Mouse (Mus musculus) CH12.LX (cell line): ENCODE data around the gene Rrp36. TPM values are rescaled to one million over a fixed set of nuclear protein-coding genes. Genes with fewer than 3 reads are reported as not detected.

Source experiments
- DNase-seq: peaks from one replicate; pipeline ENCODE4 v3.0.0-alpha.2; 2013; ENCODE audit errors: extremely low read depth
- H3K27ac ChIP-seq: 2 replicates; pipeline ENCODE4 v1.5.1; 2012; ENCODE audit warnings: low read depth, mild to moderate bottlenecking, control low read depth, moderate library complexity; ENCODE audit not compliant: insufficient read depth
- H3K27me3 ChIP-seq: replicated peaks from 2 replicates; pipeline ENCODE3; 2012; ENCODE audit warnings: inconsistent platforms
- H3K36me3 ChIP-seq, 2 experiments: replicated peaks in 1 of 2; 2 replicates each; pipeline versions ENCODE3 to v1.6.1; 2012; ENCODE audit warnings: inconsistent platforms in 1 of 2, low read length in 1 of 2, mild to moderate bottlenecking in 1 of 2, mixed read lengths in 1 of 2, moderate library complexity in 1 of 2; ENCODE audit not compliant: control insufficient read depth in 1 of 2, insufficient read depth in 1 of 2
- H3K4me1 ChIP-seq, 2 experiments: 2 replicates each; pipeline ENCODE4 v1.6.1; 2012; ENCODE audit warnings: inconsistent platforms in 1 of 2, moderate library complexity in 1 of 2; ENCODE audit not compliant: insufficient read depth in 2 of 2, control insufficient read depth in 1 of 2
- H3K4me2 ChIP-seq: 2 replicates; pipeline ENCODE4 v1.6.1; 2012; ENCODE audit warnings: low read depth, mild to moderate bottlenecking, control low read depth; ENCODE audit not compliant: poor library complexity, insufficient read depth, severe bottlenecking
- H3K4me3 ChIP-seq, 3 experiments: fragments of 150-350 bp in 1 of 3; sonication (generic) in 1 of 3; replicated peaks in 1 of 3; 2 replicates each; pipeline versions ENCODE3 to v1.5.1; 2011 to 2012; ENCODE audit warnings: low read depth in 2 of 3, low read length in 2 of 3, mild to moderate bottlenecking in 2 of 3, moderate library complexity in 2 of 3, control low read depth in 1 of 3, improper control_type of control experiment in 1 of 3, inconsistent platforms in 1 of 3, mixed read lengths in 1 of 3; ENCODE audit not compliant: poor library complexity in 1 of 3
- H3K79me2 ChIP-seq: replicated peaks from 2 replicates; pipeline ENCODE4 v1.6.1; 2012; ENCODE audit warnings: mild to moderate bottlenecking, moderate library complexity; ENCODE audit not compliant: control insufficient read depth, poor library complexity, insufficient read depth, severe bottlenecking; ENCODE audit errors: extremely low read depth
- H3K9ac ChIP-seq: 2 replicates; pipeline ENCODE4 v1.6.1; 2012; ENCODE audit warnings: low read depth, mild to moderate bottlenecking, control low read depth, moderate library complexity; ENCODE audit not compliant: insufficient read depth
- H3K9me3 ChIP-seq: replicated peaks from 2 replicates; pipeline ENCODE3; 2012; ENCODE audit warnings: low read length, inconsistent platforms, mixed read lengths
- BHLHE40 ChIP-seq: IDR thresholded peaks from 2 replicates; pipeline ENCODE4 v1.6.1; 2011; ENCODE audit warnings: mild to moderate bottlenecking, low read depth, low read length, improper control_type of control experiment
- CHD1 ChIP-seq: IDR thresholded peaks from 2 replicates; pipeline ENCODE4 v1.6.1; 2012; ENCODE audit warnings: low read depth, low read length, improper control_type of control experiment, inconsistent platforms
- E2F4 ChIP-seq: IDR thresholded peaks from 2 replicates; pipeline ENCODE4 v1.6.1; 2011; ENCODE audit warnings: low read depth, low read length, improper control_type of control experiment; ENCODE audit not compliant: insufficient replicate concordance
- ELF1 ChIP-seq: IDR thresholded peaks from 2 replicates; pipeline ENCODE4 v1.6.1; 2014; ENCODE audit warnings: low read depth, mild to moderate bottlenecking, inconsistent platforms, low read length, improper control_type of control experiment
- EP300 ChIP-seq: IDR thresholded peaks from 2 replicates; pipeline ENCODE4 v1.6.1; 2011; ENCODE audit warnings: low read length, improper control_type of control experiment
- GABPA ChIP-seq: IDR thresholded peaks from 2 replicates; pipeline ENCODE4 v1.6.1; 2012; ENCODE audit warnings: low read depth, low read length, improper control_type of control experiment, inconsistent platforms; ENCODE audit not compliant: insufficient replicate concordance
- HCFC1 ChIP-seq: IDR thresholded peaks from 2 replicates; pipeline ENCODE4 v1.6.1; 2012; ENCODE audit warnings: low read depth, mild to moderate bottlenecking, inconsistent platforms, low read length, improper control_type of control experiment
- JUND ChIP-seq: conservative IDR thresholded peaks from 2 replicates; pipeline ENCODE4 v1.6.1; 2011; ENCODE audit warnings: low read depth, low read length, improper control_type of control experiment
- KAT2A ChIP-seq: IDR thresholded peaks from 2 replicates; pipeline ENCODE4 v1.6.1; 2012; ENCODE audit warnings: low read length, improper control_type of control experiment, inconsistent platforms; ENCODE audit not compliant: insufficient replicate concordance
- MAFK ChIP-seq: IDR thresholded peaks from 2 replicates; pipeline ENCODE4 v1.6.1; 2011; ENCODE audit warnings: low read length, improper control_type of control experiment; ENCODE audit not compliant: insufficient replicate concordance
- MAZ ChIP-seq: IDR thresholded peaks from 2 replicates; pipeline ENCODE4 v1.6.1; 2012; ENCODE audit warnings: low read depth, mild to moderate bottlenecking, inconsistent platforms, low read length, improper control_type of control experiment, moderate library complexity
- MEF2A ChIP-seq: IDR thresholded peaks from 2 replicates; pipeline ENCODE4 v1.6.1; 2014; ENCODE audit warnings: low read depth, mild to moderate bottlenecking, inconsistent platforms, low read length, improper control_type of control experiment, borderline replicate concordance
- MXI1 ChIP-seq: IDR thresholded peaks from 2 replicates; pipeline ENCODE4 v1.6.1; 2011; ENCODE audit warnings: mild to moderate bottlenecking, low read depth, low read length, improper control_type of control experiment
- MYC ChIP-seq: IDR thresholded peaks from 2 replicates; pipeline ENCODE4 v1.6.1; 2011; ENCODE audit warnings: low read depth, mild to moderate bottlenecking, improper control_type of control experiment, low read length
- PAX5 ChIP-seq: IDR thresholded peaks from 2 replicates; pipeline ENCODE4 v1.6.1; 2012; ENCODE audit warnings: low read length, inconsistent platforms, mixed read lengths
- POLR2A ChIP-seq: IDR thresholded peaks from 2 replicates; pipeline ENCODE4 v1.6.1; 2011; ENCODE audit warnings: low read depth, mild to moderate bottlenecking, improper control_type of control experiment, low read length
- POLR2AphosphoS2 ChIP-seq: IDR thresholded peaks from 2 replicates; pipeline ENCODE4 v1.6.1; 2011; ENCODE audit warnings: low read depth, low read length, improper control_type of control experiment
- RAD21 ChIP-seq: IDR thresholded peaks from 2 replicates; pipeline ENCODE4 v1.6.1; 2011; ENCODE audit warnings: low read depth, mild to moderate bottlenecking, low read length, improper control_type of control experiment, moderate library complexity
- RCOR1 ChIP-seq: conservative IDR thresholded peaks from 2 replicates; pipeline ENCODE4 v1.6.1; 2012; ENCODE audit warnings: low read depth, mild to moderate bottlenecking, inconsistent platforms, low read length, improper control_type of control experiment
- SIN3A ChIP-seq: IDR thresholded peaks from 2 replicates; pipeline ENCODE4 v1.6.1; 2012; ENCODE audit warnings: low read length, improper control_type of control experiment, inconsistent platforms
- TBP ChIP-seq: conservative IDR thresholded peaks from 2 replicates; pipeline ENCODE4 v1.6.1; 2011; ENCODE audit warnings: low read depth, low read length, improper control_type of control experiment
- TCF12 ChIP-seq: IDR thresholded peaks from 2 replicates; pipeline ENCODE4 v1.6.1; 2014; ENCODE audit warnings: low read depth, mild to moderate bottlenecking, inconsistent platforms, low read length, improper control_type of control experiment
- USF1 ChIP-seq: IDR thresholded peaks from 2 replicates; pipeline ENCODE4 v1.6.1; 2014; ENCODE audit warnings: low read depth, mild to moderate bottlenecking, inconsistent platforms, low read length, improper control_type of control experiment
- USF2 ChIP-seq: conservative IDR thresholded peaks from 2 replicates; pipeline ENCODE4 v1.6.1; 2011; ENCODE audit warnings: low read depth, low read length, improper control_type of control experiment
- ZC3H11A ChIP-seq: IDR thresholded peaks from 2 replicates; pipeline ENCODE4 v1.6.1; 2012; ENCODE audit warnings: low read depth, mild to moderate bottlenecking, inconsistent platforms, low read length, improper control_type of control experiment
- ZKSCAN1 ChIP-seq: IDR thresholded peaks from 2 replicates; pipeline ENCODE4 v1.6.1; 2012; ENCODE audit warnings: low read depth, inconsistent platforms, low read length, improper control_type of control experiment, borderline replicate concordance
- ZMIZ1 ChIP-seq: IDR thresholded peaks from 2 replicates; pipeline ENCODE4 v1.6.1; 2012; ENCODE audit warnings: low read depth, mild to moderate bottlenecking, inconsistent platforms, low read length, improper control_type of control experiment
- dilution Hi-C: fragments of 300-500 bp; cut with MboI; formaldehyde crosslinking; loops from 2 replicates; pipeline ENCODE4 v1.14.3; 2020; ENCODE audit warnings: low sequenced_read_pairs; ENCODE audit not compliant: extremely low pct_unique_long_range_greater_than_20kb, extremely low pct_ligation_motif_present
- in situ Hi-C: fragments of 300-500 bp; cut with MboI; formaldehyde crosslinking; loops from 3 replicates; pipeline ENCODE4 v1.14.3; 2019; ENCODE audit warnings: low sequenced_read_pairs, low pct_ligation_motif_present, low pct_unique_long_range_greater_than_20kb, mixed read lengths
- polyA plus RNA-seq: library from polyadenylated mRNA; unstranded; fragments of >175 nt; gene quantifications from 2 replicates; pipeline ENCODE4 v1.2.1, GENCODE M21; 2012; ENCODE audit warnings: low read depth; ENCODE audit not compliant: insufficient read length
- total RNA-seq, 2 experiments: library from RNA; depleted of rRNA; stranded (reverse); fragments of 300-350 nt in 1 of 2; fragments of >200 nt in 1 of 2; gene quantifications; 2 replicates each; pipeline ENCODE4 v1.2.3; 2012 to 2014

Gene Rrp36
- total and polyA plus RNA-seq, 3 experiments: 38.1 to 53.6 (median 46.1) TPM

DNA sequence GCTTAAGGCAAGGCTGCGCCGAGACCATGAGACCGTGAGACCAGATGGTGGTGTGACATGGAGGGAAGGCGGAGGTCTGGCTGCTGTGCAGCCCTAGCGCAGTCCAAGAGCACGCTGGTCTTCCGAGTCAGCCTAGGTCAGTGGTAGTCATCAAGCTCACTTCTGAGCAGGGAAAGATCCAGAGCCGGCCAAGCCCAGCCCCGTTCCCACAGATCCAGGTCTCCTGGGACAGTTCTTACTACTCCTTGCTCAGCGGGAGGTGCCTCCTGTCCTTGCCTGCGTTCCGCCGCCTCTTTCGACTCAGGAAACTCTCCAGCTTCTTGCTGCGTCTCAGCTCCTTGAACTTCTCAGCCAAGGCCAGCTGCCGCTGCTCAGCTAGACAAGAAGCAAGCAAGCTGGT is 6.4 kb downstream of the Rrp36 start:
- H3K9me3 ChIP-seq: peaks cover 7% of the 10 kb centered on the region
- no peak overlapping the region for H3K4me2 ChIP-seq
- peaks cover 8% of the 10 kb centered on the region for H3K79me2 ChIP-seq
- no peak overlapping the region for H3K4me3 ChIP-seq
- no peaks in the 10 kb centered on the region for H3K27me3 ChIP-seq
- TF ChIP-seq ZC3H11A (no peak), ZMIZ1 (no peak), RAD21 (no peak), MEF2A (no peak), TBP (no peak), RCOR1 (no peak), USF1 (no peak), BHLHE40 (no peak), EP300 (no peak), MAZ (no peak), E2F4 (no peak), CHD1 (no peak), PAX5 (no peak), KAT2A (no peak), HCFC1 (no peak), POLR2A (no peak), POLR2AphosphoS2 (no peak), GABPA (no peak), TCF12 (no peak)
- TF ChIP-seq, all 38 proteins: peak for 0
- H3K4me1 ChIP-seq: peaks cover 0 to 16% of the 10 kb centered on the region in 2 experiments; a peak in 2 of 4 replicates
- peaks cover 67 to 90% of the 10 kb centered on the region in 2 experiments for H3K36me3 ChIP-seq
- H3K9ac ChIP-seq: no peak overlapping the region
- DNase-seq: no peak
- dilution Hi-C loops (no loop called here), in situ Hi-C loops (no loop called here)
- H3K27ac ChIP-seq: no peak overlapping the region

DNA sequence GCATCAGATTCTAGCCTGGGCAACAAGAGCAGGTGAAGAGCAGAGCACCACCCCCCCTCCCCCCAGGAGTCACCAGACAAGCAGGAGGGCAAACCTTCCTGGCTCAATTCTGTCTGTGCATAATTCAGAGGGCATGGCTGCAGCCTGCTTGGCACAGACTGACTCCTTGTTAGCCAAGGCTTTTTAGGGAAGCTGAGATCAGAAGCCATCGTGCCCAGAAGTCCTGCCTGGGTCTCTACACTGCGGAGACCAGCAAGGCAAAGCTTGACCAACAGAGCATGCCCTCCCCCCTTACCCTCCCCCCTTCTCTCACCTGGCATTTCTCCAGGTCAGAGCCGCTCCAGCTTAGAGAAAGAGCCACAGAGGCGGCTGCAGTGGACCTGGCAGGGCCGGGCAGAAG is 11.4 kb downstream of the Rrp36 start:
- TF ChIP-seq HCFC1 (no peak), ELF1 (no peak), JUND (no peak), SIN3A (no peak), PAX5 (no peak), ZKSCAN1 (no peak), USF2 (no peak), RAD21 (no peak), MXI1 (no peak), MAFK (no peak), MYC (no peak)
- Histone ChIP-seq H3K9me3 (no peaks in the 10 kb centered on the region), H3K4me2 (no peak overlapping the region), H3K9ac (no peak overlapping the region), H3K4me1 (peaks cover 0 to 9% of the 10 kb centered on the region in 2 experiments; a peak in 2 of 4 replicates), H3K79me2 (no peaks in the 10 kb centered on the region), H3K27ac (no peak overlapping the region), H3K27me3 (no peaks in the 10 kb centered on the region), H3K4me3 (no peak overlapping the region), H3K36me3 (peaks cover 81 to 95% of the 10 kb centered on the region in 2 experiments)
- in situ Hi-C loops (no loop called here), dilution Hi-C loops (no loop called here)
- DNase-seq: no peak
